ENCODE assay signal across 7 mouse cellular contexts in the genomic region with DNA sequence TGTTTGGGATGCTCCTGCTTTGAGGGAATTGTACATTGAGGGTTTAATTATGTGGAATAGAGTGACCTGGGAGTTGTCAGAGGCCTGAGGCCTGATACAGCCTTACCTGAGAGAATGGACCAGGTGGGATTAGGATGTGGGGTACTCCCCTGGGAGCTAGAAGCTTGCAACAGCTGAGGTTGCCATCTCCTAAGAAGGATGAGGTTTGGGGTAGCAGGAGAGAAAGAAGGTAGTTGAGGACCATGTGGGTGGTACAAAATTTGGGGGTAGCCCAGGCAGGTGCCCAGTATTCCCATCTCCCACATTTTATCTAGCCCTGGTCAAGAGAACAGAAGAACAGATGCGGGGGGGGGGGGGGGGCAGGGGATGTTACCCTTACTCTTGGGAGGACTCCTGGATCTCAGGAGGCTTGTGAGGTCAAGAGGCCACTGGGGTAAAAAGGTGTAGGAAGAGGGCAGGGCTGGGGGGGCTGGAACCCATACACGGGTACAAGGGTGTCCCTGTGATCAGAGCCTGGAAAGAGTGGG. TPM values are rescaled to one million over a fixed set of nuclear protein-coding genes. Genes with fewer than 3 reads are reported as not detected.
DNase-seq lines count a peak whose midpoint lies in the region; ATAC-seq and TF ChIP-seq lines count a peak whose summit lies in the region.

No protein-coding gene starts in this region.

- WGBS in liver, embryonic 12.5 days (ENCODE audit: insufficient replicate concordance), result 29% methylated on average over 2 of the region's 2 CpGs
- WGBS in forebrain, embryonic 12.5 days, result 26% methylated on average over 2 of the region's 2 CpGs
- 7% methylated on average over 1 of the region's 2 CpGs for WGBS in intestine, embryonic 16.5 days
- 8% methylated on average over 2 of the region's 2 CpGs for WGBS in olfactory bulb, adult 2 months

- H3K9me3 ChIP-seq in liver, embryonic 12.5 days (replicated peaks), result no peaks in the 10 kb centered on the region
- no peaks in the 10 kb centered on the region for H3K9me3 ChIP-seq in forebrain, embryonic 12.5 days
- H3K9me3 ChIP-seq in intestine, embryonic 16.5 days (ENCODE audit: control insufficient read depth, low read length), result no peaks in the 10 kb centered on the region

- H3K27me3 ChIP-seq in liver, embryonic 12.5 days (replicated peaks), result peaks cover 26% of the 10 kb centered on the region
- H3K27me3 ChIP-seq in forebrain, embryonic 12.5 days, result no peaks in the 10 kb centered on the region
- 0 out of 2 replicates have a peak, but pooled peaks cover 2% of the 10 kb centered on the region for H3K27me3 ChIP-seq in intestine, embryonic 16.5 days (replicated peaks; ENCODE audit: control insufficient read depth, insufficient read depth, low read length)

- H3K4me3 ChIP-seq in liver, embryonic 12.5 days, result no peak overlapping the region
- H3K4me3 ChIP-seq in forebrain, embryonic 12.5 days (replicated peaks), result peak overlapping the region; percentile 70
- peak overlapping the region; percentile 61 for H3K4me3 ChIP-seq in intestine, embryonic 16.5 days (ENCODE audit: low read length)
- H3K4me3 ChIP-seq in olfactory bulb, adult 2 months (ENCODE audit: insufficient read depth, low read depth, low read length), result peak overlapping the region; percentile 77

- peak overlapping the region; percentile 71 for H3K4me2 ChIP-seq in liver, embryonic 12.5 days
- peak overlapping the region; percentile 93 for H3K4me2 ChIP-seq in forebrain, embryonic 12.5 days
- peak overlapping the region; percentile 70 for H3K4me2 ChIP-seq in intestine, embryonic 16.5 days (ENCODE audit: low read depth, low read length)

- no peak for DNase-seq in liver
- no peak for DNase-seq in c-Kit-positive CD71-positive TER-119-positive erythroid progenitor cells, embryonic 14.5 days (ENCODE audit: low spot score)

- H3K4me1 ChIP-seq in liver, embryonic 12.5 days, result peaks cover 81% of the 10 kb centered on the region
- peaks cover 72% of the 10 kb centered on the region for H3K4me1 ChIP-seq in forebrain, embryonic 12.5 days
- H3K4me1 ChIP-seq in intestine, embryonic 16.5 days (ENCODE audit: control insufficient read depth, insufficient read depth, low read length), result peaks cover 35% of the 10 kb centered on the region
- peaks cover 20% of the 10 kb centered on the region for H3K4me1 ChIP-seq in olfactory bulb, adult 2 months (ENCODE audit: control insufficient read depth, insufficient read depth, low read length)

- TF ChIP-seq CTCF in olfactory bulb, adult 2 months (IDR thresholded peaks at IDR 0.05; ENCODE audit: insufficient read depth, low read depth, low read length), result no peak

- H3K9ac ChIP-seq in liver, embryonic 12.5 days, result no peak overlapping the region
- H3K9ac ChIP-seq in forebrain, embryonic 12.5 days, result peak overlapping the region; percentile 96
- peak overlapping the region; percentile 74 for H3K9ac ChIP-seq in intestine, embryonic 16.5 days (ENCODE audit: low read depth, low read length)

- H3K36me3 ChIP-seq in liver, embryonic 12.5 days, result no peaks in the 10 kb centered on the region
- no peaks in the 10 kb centered on the region for H3K36me3 ChIP-seq in forebrain, embryonic 12.5 days (replicated peaks)
- no peaks in the 10 kb centered on the region for H3K36me3 ChIP-seq in intestine, embryonic 16.5 days (ENCODE audit: control insufficient read depth, insufficient read depth, low read length)

- TF ChIP-seq POLR2A in olfactory bulb, adult 2 months (IDR thresholded peaks at IDR 0.05; ENCODE audit: insufficient read depth, low read depth, low read length), result 0 out of 2 replicates have a peak, but pooled peaks have one; percentile 44

- no peak for ATAC-seq in liver, embryonic 12.5 days
- no peak for ATAC-seq in forebrain, embryonic 12.5 days (ENCODE audit: low FRiP score)
- no peak for ATAC-seq in intestine, embryonic 16.5 days
- no peak for ATAC-seq in frontal cortex, adult (ENCODE audit: low TSS enrichment)

- peak overlapping the region; percentile 54; the same call in 1 of the 2 replicates for H3K27ac ChIP-seq in liver, embryonic 12.5 days
- H3K27ac ChIP-seq in forebrain, embryonic 12.5 days, result peak overlapping the region; percentile 90
- peak overlapping the region; percentile 45 for H3K27ac ChIP-seq in intestine, embryonic 16.5 days (ENCODE audit: low read length)
- H3K27ac ChIP-seq in olfactory bulb, adult 2 months (ENCODE audit: insufficient read depth, low read depth, low read length), result peak overlapping the region; percentile 82

RNA-seq across cellular contexts. Expression of a gene that starts 2.8 kb away (rescaled TPM):
- 2.3 and 2.7 TPM in 2 replicates for polyA plus RNA-seq in liver, embryonic 12.5 days (2016; fragmentation: Nextera tagmentation; extraction: Ambion mirVana)
- polyA plus RNA-seq in forebrain, embryonic 12.5 days (2016; fragmentation: Nextera tagmentation; extraction: Ambion mirVana), result 20.3 and 24.9 TPM in 2 replicates
- 5.1 and 6.1 TPM in 2 replicates for polyA plus RNA-seq in intestine, embryonic 16.5 days (2015; fragmentation: Nextera tagmentation; extraction: Ambion mirVana)
- 210 and 442 TPM in 2 replicates for polyA plus RNA-seq in olfactory bulb, adult 2 months (2012; ENCODE audit: insufficient read depth, insufficient read length, low replicate concordance, missing spikeins)

RNA-seq across cellular contexts. Expression of a gene that starts 4.3 kb away (rescaled TPM):
- polyA plus RNA-seq in liver, embryonic 12.5 days (2016; fragmentation: Nextera tagmentation; extraction: Ambion mirVana), result 89.9 and 91.3 TPM in 2 replicates
- polyA plus RNA-seq in forebrain, embryonic 12.5 days (2016; fragmentation: Nextera tagmentation; extraction: Ambion mirVana), result 43.5 and 48.4 TPM in 2 replicates
- polyA plus RNA-seq in intestine, embryonic 16.5 days (2015; fragmentation: Nextera tagmentation; extraction: Ambion mirVana), result 172 and 189 TPM in 2 replicates
- not detected in 2 replicates for polyA plus RNA-seq in olfactory bulb, adult 2 months (2012; ENCODE audit: insufficient read depth, insufficient read length, low replicate concordance, missing spikeins)

RNA-seq across cellular contexts. Expression of a gene that starts 19.2 kb away (rescaled TPM):
- 13.4 and 13.7 TPM in 2 replicates for polyA plus RNA-seq in liver, embryonic 12.5 days (2016; fragmentation: Nextera tagmentation; extraction: Ambion mirVana)
- 45.2 and 46.6 TPM in 2 replicates for polyA plus RNA-seq in forebrain, embryonic 12.5 days (2016; fragmentation: Nextera tagmentation; extraction: Ambion mirVana)
- polyA plus RNA-seq in intestine, embryonic 16.5 days (2015; fragmentation: Nextera tagmentation; extraction: Ambion mirVana), result 23.8 and 26.0 TPM in 2 replicates
- not detected in 2 replicates for polyA plus RNA-seq in olfactory bulb, adult 2 months (2012; ENCODE audit: insufficient read depth, insufficient read length, low replicate concordance, missing spikeins)

RNA-seq across cellular contexts. Expression of a gene that starts 24.0 kb away (rescaled TPM):
- polyA plus RNA-seq in liver, embryonic 12.5 days (2016; fragmentation: Nextera tagmentation; extraction: Ambion mirVana), result 39.5 and 40.9 TPM in 2 replicates
- 91.3 and 99.1 TPM in 2 replicates for polyA plus RNA-seq in forebrain, embryonic 12.5 days (2016; fragmentation: Nextera tagmentation; extraction: Ambion mirVana)
- polyA plus RNA-seq in intestine, embryonic 16.5 days (2015; fragmentation: Nextera tagmentation; extraction: Ambion mirVana), result 49.7 and 53.1 TPM in 2 replicates
- not detected in 2 replicates for polyA plus RNA-seq in olfactory bulb, adult 2 months (2012; ENCODE audit: insufficient read depth, insufficient read length, low replicate concordance, missing spikeins)

RNA-seq across cellular contexts. Expression of a gene that starts 28.6 kb away (rescaled TPM):
- 260 and 270 TPM in 2 replicates for polyA plus RNA-seq in liver, embryonic 12.5 days (2016; fragmentation: Nextera tagmentation; extraction: Ambion mirVana)
- 527 and 539 TPM in 2 replicates for polyA plus RNA-seq in forebrain, embryonic 12.5 days (2016; fragmentation: Nextera tagmentation; extraction: Ambion mirVana)
- 639 and 679 TPM in 2 replicates for polyA plus RNA-seq in intestine, embryonic 16.5 days (2015; fragmentation: Nextera tagmentation; extraction: Ambion mirVana)
- polyA plus RNA-seq in olfactory bulb, adult 2 months (2012; ENCODE audit: insufficient read depth, insufficient read length, low replicate concordance, missing spikeins), result not detected in 2 replicates
